Mouse (Mus musculus) adrenal gland, adult 18-20 months (tissue): ENCODE measurements around the gene Ctnna3. TPM values are rescaled to one million over a fixed set of nuclear protein-coding genes. Genes with fewer than 3 reads are reported as not detected.
"Not testable (repeated sequence)": the region's sequence is repeated elsewhere in the genome, so short reads cannot be mapped to it uniquely, and the experiment has no call there.

Experiments used
- DNase-seq, 2 experiments: peaks; one replicate each; pipeline ENCODE4 v3.0.0; 2021 to 2022; ENCODE audit warnings: low spot score in 2 of 2
- total RNA-seq, 2 experiments: library from RNA; stranded (reverse); gene quantifications; 1 replicate in 1 of 2; 2 replicates in 1 of 2; pipeline ENCODE4 v1.2.3; 2021

Ctnna3 gene
- total RNA-seq, 2 experiments from 2014 or later = 0.40 to 0.48 TPM

DNA sequence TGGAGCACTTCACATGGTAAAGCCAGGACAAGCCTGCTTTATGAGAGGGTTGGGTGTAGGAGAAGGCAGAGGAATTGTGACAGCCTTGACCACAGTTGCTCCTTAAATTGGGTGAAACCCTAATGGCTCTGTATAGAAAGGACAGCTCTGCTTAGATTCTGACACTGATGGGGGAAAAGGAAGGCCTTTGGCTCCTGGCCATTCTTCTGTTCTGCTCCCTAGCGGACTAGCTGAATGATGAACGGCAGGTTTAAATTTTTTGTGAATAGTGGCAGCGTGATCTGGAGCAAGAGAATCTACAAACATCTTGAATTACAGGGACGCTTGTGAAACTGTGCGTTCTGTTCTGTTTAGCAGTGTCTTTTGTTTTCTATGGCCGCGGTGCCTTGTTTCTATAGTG lies 705.6 kb downstream of the Ctnna3 start:
- DNase-seq = no peak

GRCm38 (mm10) chr10:64146511-64146910 lies 716.6 kb downstream of the Ctnna3 start:
- DNase-seq = no peak

- no peak for DNase-seq
Observed at GRCm38 (mm10) chr10:64181696-64182095, 751.8 kb downstream of the Ctnna3 start.

- DNase-seq = no peak
Observed at GRCm38 (mm10) chr10:64182731-64183130, 752.8 kb downstream of the Ctnna3 start.

- no peak for DNase-seq
Observed at GRCm38 (mm10) chr10:64188046-64188445, 758.1 kb downstream of the Ctnna3 start.

DNA sequence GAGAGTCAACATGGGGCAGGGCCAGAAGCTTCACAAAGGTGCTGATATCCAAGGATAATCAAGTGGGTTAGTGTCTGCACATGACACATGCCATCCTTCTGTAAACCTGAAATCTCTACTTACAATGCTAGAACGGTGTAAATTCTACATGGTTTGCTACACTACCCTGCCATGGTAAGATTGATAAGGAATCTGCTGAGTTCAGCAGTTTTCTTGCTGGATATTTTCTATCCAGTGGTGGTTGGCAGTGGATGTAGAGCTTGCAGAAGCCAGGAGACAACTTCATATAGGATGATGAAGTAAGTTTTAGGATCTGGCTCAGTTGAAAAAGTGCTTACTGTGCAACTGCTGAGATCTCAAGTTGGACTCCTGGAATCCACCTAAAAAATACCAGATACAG lies 767.7 kb downstream of the Ctnna3 start:
- DNase-seq = no peak

DNA sequence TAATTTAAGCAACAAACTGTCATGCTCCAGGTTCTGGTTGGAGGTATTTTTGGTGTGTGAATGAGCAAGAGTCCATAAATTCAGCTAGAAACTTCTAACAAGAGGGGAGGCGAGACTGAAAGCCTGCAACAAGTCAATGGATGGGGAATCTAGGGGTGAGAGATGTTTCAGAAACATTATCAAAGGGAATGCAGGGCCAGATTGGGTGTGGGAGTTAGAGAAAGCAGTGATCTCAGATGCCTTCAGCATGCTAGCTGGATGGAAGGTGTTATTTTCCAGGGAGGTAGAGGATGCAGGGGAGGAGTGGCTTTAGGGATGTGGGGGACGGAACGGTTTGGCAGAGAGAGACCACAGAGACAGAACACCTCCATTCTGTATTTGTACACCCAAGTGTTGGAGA lies 785.7 kb downstream of the Ctnna3 start:
- no peak for DNase-seq

DNA sequence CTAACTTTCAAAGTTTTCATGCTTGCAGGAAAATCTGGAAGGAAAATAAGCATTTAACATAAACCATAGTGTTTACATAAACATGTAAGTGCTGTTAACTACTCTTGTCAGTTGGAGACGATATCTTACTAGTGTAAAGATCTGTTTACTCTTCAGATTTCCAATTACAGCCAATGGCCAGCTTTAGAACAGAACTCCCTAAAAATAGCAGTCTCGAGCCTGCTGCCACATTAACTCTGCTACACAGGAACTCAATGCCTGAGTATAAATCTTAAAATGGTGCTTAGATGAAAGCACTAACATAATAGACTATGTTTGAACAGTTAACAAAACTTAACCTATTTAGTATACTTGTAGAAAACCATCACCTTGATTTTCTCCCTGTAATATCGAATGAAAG lies 793.1 kb downstream of the Ctnna3 start:
- no peak for DNase-seq

- no peak for DNase-seq
Observed at GRCm38 (mm10) chr10:64224007-64224406, 794.1 kb downstream of the Ctnna3 start.

DNA sequence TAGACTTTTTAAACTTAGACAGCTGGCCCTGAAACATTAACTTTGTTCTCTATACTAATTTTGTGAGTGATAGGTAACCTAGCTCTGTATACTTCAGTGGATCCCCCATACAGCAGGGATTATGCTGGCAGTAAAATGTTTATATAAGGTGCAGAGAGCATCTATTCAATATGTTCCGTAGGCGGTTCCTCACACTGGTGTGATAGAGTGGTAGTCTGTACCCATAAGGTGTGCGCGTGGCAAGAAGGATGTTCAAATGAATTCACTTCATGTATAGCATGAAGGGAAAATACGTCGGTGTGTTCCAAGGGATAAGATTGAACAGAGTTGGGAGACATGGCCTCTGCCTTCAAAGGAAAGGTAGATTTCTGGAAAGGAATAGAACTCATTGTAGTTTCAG lies 794.5 kb downstream of the Ctnna3 start:
- DNase-seq = no peak

GRCm38 (mm10) chr10:64225826-64226225 lies 795.9 kb downstream of the Ctnna3 start:
- DNase-seq = not testable (repeated sequence)

- no peak for DNase-seq
Observed at GRCm38 (mm10) chr10:64243421-64243820, 813.5 kb downstream of the Ctnna3 start.

DNA sequence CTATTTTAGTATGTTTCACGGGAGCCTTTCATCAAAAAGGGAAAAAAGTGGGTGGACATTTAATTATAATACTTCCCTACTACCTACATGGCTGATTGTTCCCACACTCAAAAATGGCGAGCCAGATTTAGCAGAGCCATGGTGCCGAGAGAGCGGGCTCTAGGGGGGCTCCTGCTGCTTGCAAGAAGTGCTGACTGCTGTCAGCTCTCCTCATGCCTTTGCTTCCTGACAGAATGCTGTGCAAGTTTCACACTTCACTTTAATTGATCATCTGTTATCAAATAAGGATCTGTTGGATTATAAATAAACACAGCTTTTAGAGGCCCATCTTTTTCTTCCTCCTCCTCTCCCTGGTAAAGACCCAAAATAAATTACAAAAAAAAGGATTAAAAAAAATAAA lies 838.3 kb downstream of the Ctnna3 start:
- DNase-seq = no peak

- no peak for DNase-seq
Observed at GRCm38 (mm10) chr10:64275143-64275542, 845.2 kb downstream of the Ctnna3 start.

- DNase-seq = no peak
Observed at GRCm38 (mm10) chr10:64278836-64279235, 848.9 kb downstream of the Ctnna3 start.

DNA sequence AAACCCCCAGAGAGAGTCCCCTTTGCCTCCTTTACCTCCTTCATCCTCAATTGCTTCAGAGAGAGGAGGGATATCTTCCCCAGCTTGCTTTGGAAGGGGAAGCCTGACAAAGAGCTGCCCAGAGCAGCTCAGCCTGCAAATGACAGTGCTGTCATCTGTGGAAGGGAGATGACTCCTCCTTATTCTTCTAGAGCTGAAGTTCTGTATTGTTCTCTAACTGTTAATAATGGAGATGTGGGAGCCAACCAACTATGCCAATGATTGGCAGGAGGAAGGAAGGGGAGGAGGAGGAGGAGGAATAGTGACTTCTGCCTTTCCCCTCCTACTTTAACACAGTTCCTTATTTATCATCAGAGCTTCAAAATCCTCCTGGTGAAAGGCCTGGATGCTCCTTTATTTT lies 875.9 kb downstream of the Ctnna3 start:
- no peak for DNase-seq

DNA sequence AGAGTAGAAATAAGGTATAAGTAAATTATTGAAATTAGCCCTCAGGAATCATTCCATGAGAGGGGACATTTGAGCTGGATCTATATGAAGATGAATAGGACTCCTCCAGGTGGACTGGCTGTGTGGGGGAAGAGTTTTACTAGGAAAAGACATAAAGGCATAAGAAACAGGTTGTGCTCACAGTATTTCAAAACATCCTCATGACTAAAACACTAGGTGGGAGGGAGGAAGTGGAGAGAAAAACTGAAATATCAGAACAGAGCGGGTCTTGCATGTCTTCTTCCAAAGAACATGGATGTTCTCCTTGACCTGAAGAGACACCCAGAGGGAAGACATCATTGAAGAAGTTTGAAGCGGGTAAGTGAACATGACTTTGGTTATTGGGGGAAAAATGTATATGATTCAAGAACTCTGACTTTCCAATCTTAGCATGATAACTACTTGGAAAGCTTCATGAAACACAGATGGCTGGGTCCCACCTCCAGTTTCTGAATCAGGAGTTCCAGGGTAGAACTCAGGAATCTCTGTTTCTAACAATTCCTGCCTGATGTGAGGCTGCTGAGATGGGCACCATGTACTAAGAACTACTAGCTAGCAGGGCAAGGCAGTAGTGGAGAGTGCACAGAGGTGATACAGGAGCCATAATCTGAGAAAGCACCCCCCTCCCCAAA lies 881.9 kb downstream of the Ctnna3 start:
- no peak for DNase-seq

DNA sequence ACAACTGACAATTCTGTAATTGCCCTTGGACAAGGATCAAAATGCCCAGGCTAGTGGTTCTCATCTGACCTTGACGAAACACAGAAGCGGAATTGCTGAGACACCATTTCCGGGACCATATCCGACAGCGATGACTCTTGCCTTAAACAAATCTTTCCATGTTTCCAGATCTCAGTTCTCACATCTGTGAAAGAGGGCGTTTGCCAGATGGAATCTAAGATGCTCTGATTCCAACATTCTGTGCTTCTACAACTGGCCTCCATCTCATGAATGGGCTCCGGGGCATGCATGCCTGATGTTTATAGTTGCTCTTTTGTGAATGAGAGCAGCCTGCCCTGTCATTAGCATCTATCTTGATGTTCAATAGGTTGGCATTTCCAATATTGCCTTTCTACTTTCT lies 890.4 kb downstream of the Ctnna3 start:
- DNase-seq = no peak

- no peak for DNase-seq
Observed at GRCm38 (mm10) chr10:64342702-64343379, 912.9 kb downstream of the Ctnna3 start.

DNA sequence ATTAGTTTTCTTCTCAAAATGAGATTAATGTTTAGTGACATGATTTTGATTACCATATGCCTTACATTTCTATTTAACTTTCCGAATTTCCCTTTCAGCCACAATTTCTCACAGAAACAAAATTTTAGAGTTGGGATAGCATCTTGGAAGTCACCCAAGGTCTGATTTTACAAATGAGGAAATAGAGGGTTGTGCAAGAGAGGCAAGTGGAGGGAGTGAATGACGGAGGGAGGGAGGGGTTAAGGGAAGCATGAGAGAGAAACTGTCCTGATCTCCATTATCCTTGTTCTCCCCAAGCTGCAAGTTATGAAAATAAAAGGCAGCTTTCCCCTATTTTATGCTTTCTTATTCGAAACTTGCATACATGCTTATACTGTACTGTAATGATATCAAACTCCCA lies 943.4 kb downstream of the Ctnna3 start:
- DNase-seq = no peak

DNA sequence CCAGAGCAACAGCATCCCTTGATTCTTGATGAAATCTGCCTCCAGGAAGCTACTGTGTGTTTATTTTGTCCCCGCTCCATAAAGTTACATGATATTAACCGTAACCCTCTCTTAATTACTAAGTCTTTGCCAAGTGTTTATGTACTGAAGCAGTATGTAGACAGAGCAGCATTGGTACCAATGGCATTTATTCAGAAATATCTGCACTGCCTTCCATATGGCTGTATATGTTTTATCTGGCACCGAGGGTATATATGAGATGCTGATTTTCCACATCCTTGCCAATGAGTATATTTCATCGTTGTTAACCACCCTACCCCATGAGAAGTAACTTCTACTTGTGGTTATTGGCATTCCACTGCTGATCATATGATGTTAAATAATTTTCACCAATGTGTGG lies 947.9 kb downstream of the Ctnna3 start:
- no peak for DNase-seq

GRCm38 (mm10) chr10:64396579-64396978 lies 966.7 kb downstream of the Ctnna3 start:
- no peak for DNase-seq

DNA sequence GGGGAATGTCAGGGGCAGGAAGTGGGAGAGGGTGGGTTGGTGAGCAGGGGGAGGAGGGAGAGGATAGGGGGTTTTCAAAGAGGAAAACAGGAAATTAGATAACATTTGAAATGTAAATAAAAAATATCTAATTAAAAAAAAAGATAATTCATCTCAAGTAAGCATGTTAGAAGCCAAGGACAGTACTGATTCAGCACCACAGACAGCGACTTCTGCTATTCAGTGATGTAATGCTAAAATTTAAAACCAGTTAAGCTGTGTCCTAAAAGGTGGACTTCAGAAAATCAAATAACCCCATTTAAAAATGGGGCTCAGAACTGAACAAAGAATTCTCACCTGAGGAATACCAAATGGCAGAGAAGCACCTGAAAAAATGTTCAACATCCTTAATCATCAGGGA lies 988.5 kb downstream of the Ctnna3 start:
- not testable (repeated sequence) for DNase-seq
